Mouse (Mus musculus) heart, postnatal 10 days (tissue): ENCODE measurements around the gene Prkd2. TPM values are rescaled to one million over a fixed set of nuclear protein-coding genes. Genes with fewer than 3 reads are reported as not detected.
A peak's percentile ranks its signal among the peaks of the same experiment; 100 is the strongest.

Source experiments
- DNase-seq, 2 experiments: peaks; one replicate each; pipeline ENCODE4 v3.0.0; 2021
- intact Hi-C: fragments of 180-260 bp; cut with DNase I; formaldehyde crosslinking; loops from one replicate; pipeline ENCODE4 v1.15.1; 2025
- total RNA-seq, 2 experiments: library from RNA; stranded (reverse); gene quantifications; 2 replicates each; pipeline ENCODE4 v1.2.3; 2021

The Prkd2 gene
- total RNA-seq, 2 experiments from 2014 or later: 27.8 to 31.9 TPM

DNA sequence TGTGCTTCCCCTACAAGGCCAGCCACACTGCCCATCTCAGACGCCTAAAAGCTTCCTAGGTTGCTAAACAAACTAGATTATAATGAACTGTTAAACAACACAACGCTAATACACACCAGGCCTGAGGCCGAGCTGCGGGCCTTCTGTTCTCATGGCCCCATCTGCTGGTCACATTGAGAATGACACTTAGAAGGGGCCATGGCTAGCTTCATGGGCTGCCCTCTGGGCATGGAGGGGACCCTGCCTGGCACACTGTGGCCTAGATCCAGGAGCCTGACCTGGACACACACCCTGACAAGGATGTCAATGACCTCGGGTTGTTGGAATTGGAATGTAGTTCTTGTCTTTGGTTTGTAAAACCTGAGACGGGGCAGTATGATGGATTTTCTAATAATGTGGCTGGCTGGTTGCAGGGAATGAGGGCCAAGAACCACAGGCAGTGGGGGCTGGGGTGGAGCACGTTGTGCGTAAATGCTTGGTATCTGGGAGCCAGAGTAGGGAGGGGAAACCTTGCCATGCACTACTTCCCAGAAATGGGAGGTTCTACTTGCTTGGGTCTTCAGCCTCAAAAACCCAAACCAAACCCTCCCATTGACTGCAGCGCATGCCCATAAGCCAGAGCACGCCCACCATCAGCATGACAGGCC, 71.2 kb downstream of the Prkd2 start:
- intact Hi-C loops: loop anchor here (1.0 to 5.0 kb wide), 2 partner anchors 19 to 52 kb away; no protein-coding TSS in a partner anchor
- DNase-seq: peak; percentile 80 to 89

DNA sequence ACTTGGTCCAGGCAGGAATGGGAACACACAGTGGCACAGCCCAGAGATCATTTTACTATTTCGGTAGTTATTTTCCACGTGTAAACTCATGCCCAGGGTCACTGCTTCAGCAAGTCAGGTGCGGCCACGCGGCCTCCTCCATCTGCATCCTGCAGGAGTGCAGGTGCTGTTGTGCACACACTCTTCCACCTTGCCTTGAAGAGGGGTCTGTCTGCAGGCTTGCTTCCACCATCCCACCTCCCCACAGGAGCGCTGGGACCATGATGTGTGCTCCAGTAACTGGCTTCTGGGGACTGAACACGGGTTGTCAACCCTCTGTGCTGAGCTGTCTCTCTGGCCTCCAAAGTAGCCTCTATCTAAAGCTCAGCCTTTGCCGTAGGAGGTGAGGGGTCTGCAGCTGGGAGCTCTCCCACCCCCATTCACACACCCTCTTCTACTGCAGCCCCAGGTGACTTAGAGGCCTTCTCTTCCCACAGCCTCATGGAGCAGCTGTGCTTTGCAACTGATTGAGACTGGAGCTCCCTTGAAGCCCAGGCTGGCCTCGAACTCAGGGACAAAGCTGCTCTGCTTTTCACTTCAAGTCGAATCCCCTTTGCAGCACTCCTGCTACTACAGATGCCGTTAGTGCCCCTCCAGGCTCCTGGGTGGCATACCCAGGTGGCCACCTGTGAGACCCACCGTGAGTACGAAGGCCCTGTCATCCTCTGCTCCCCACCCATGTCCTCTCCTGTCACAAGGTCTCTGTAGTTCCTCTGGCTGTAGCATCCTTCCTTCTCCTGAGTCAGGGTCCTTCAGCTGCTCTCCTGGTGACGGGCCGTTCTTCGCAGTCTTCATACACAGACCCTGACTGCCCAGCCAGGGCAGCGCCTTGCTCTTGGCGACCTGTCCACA, 72.0 kb downstream of the Prkd2 start:
- intact Hi-C loops: loop anchor here (5.0 kb wide), 1 partner anchor 52 kb away; no protein-coding TSS in a partner anchor

DNA sequence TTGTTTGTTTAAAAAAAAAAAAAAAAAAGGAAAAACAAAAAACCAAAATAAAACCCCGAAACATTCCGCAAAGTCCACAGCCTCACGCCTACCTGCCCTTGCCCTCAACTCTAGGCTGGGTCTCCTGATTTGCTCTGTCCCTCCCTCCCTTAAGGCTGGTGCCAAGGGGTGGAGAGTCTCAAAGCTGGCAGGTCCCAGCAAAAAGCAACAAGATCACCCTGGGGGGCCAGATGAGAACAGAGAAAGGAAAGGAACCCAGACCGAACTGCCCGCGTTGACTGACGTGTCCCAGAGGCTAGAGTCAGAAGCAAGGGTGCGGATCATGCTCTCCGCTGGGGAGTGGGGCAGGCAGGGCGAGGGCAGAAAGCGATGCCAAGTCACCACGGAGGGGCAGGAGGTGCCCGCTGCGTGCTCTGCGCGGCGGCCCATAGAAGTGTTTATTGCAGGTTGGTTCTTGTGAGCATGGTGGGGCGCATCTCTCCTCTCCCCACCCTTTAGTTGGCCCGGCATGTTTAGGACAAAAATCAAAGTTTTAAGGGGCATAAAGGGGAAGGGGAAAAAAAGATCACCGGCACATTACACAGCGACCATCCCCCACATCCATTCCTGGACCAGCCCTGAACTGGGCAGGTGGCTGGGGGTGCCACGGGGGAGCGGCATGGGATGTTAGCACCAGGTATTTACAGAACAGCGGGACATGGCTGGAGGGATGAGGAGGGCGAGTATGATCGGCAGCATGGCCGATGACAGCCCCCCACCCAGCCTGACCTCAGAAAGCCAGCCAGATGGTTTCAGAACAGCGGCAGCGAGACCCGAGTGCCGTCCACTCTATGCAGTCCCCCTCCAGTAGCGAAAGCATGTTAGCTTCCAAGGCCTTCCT, 73.0 kb downstream of the Prkd2 start:
- DNase-seq: no peak
- intact Hi-C loops: no loop called here

More for the DNA sequence above, 72.0 kb downstream of the Prkd2 start:
- DNase-seq: no peak

DNA sequence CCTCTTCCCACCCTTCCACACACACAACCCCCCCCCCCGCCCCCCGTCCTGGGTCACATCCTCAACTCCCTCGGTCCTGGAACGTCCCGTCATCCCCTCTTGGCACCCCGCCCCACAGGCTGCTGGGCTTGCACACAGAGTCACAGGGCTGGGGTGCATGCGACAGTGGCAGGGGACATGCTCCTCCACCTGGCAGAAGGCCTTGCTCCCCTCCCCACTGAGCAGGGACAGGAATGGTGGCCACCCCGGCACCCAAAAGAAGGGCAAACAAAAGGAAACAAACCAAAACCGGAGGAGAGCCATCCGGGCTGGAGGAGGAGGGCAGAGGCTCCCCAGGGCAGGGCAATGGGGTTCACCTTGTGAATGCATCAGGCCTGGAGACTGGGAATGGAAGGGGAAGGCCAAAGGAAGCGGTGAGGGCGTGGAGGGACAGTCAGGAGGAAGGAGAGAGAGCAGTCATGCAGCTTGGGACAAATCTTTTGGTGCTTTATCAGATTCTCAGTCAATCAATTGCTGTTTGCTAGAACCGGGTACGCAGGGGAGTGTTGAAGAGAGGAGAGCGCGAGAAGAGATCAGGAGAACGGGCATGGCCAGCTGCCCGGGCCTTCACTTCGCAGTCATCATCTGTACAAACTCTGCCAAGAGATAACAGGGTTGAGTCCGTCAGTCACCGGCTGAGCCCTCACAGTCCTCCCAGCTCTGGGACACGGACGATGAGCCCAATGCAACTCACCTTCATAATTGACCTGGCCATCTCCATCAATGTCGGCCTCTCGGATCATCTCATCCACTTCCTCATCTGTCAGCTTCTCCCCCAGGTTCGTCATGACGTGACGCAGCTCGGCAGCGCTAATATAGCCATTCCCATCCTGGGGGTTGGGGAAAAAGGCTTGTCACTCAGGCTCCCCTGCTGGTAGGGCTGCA, 73.9 kb downstream of the Prkd2 start:
- DNase-seq: peak in 1 of 2 experiments; percentile 59
- intact Hi-C loops: no loop called here

DNA sequence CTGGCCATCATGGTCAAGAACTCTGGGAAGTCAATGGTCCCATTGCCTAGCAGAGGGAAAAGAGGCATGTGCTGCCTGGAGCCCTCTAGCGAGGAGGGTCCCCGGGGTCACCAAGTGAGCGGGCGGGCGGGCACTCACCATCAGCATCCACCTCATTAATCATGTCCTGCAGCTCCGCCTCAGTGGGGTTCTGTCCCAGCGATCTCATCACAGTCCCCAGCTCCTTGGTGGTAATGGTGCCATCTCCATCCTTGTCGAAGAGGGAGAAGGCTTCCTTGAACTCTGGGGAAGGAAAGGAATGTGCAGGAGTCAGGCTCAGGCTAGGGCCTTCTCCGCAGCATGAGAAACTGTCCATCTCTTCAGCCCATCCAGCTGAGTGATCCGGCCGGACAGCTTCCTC, 74.7 kb downstream of the Prkd2 start:
- no peak for DNase-seq

DNA sequence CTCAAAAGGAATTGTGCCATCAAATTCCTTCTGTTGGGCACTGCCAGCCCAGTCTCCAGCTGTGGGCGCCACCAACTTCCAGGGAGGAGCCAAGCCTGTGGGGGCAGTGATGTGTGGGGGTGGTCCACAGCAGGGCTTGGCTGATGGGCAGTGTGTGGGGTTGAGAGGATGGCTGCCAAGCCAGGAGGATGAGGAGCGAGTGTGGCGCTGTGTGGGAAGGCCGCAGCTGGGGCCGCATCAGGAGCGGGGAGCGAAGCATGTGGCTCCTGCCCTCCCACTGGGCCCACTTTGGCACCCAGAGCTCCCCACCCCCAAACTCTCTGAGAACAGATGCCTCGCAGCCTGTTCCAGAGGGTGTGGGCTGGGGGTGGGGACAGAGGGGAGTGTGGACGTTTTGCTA, 75.3 kb downstream of the Prkd2 start:
- intact Hi-C loops: no loop called here
- no peak for DNase-seq

More for the DNA sequence above, 74.7 kb downstream of the Prkd2 start:
- intact Hi-C loops: no loop called here

DNA sequence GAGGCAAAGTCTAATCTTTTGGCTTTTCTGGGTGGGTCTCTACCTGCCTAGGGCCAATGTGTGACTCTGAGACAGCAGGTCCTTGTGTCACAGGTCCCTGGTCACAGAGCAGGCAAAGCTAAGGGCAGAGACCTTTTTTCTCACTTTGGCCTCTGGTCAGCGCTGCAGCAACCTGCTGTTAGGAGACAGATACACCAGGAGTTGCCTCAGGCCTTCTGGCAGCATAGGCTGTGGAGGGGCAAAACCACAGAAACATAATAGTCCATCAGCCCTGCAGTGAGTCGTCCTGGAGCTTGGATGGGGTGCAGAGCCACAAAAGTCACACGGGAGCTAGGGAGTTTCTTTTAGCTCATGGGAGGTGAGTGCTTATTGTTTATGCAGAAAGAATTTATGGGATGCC, 76.0 kb downstream of the Prkd2 start:
- intact Hi-C loops: no loop called here
- DNase-seq: no peak

DNA sequence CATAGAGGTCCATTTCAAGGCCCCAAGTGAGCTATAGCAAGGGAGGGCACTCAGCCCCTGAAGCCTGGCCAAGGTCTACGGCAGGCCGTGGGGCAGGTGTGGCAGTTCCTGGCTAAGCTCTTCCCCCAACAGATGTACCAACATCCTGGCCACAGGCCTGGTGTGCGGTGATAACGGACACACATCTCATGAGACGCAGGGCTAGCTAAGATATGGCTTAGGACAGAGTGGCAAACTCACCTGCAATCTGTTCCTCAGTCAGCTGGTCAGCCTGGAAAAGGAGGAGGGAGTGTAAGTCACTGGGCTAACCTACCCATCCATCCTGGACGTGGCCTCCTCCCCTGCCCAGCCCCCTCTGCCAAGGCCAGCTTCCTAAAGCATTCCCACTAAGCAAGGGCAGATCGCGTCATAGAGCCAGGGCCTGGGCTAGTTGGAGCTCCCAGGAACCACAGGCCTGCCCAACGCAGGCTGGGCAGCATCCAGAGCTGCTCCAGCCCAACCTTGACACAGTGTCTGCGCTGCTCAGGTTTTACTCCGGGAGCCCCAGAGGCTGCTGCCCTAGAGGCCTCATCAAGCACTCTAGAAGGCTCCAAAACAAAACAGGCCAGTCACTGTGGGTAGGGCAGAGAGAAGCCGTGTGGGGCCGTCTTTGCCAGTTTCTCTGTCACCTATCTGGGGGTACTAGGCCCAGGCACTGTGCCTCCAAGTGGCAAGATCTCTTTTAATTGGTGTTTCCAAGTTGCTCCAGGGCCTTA, 76.9 kb downstream of the Prkd2 start:
- intact Hi-C loops: loop anchor here (5.0 kb wide), 1 partner anchor 102 kb away; the partner anchor contains the start of genes Fkrp and Strn4
- DNase-seq: no peak

Other genes starting within 250 kb of the Prkd2 start
- 10 to 100 TPM; 52.5 to 62.2 TPM for gene Arhgap35, start 227.9 kb upstream of the Prkd2 start, total RNA-seq
- under 1 TPM in 1 of 2 experiments, not detected in 1; 0.31 TPM for gene Ceacam15, start 167.2 kb upstream of the Prkd2 start, total RNA-seq
- gene Ceacam9, start 121.0 kb upstream of the Prkd2 start, total RNA-seq: not detected
- gene Ap2s1, start 104.5 kb upstream of the Prkd2 start, total RNA-seq: 100 to 1,000 TPM; 118 TPM
- 10 to 100 TPM; 22.6 to 28.7 TPM for gene Slc1a5, start 61.6 kb upstream of the Prkd2 start, total RNA-seq
- gene Strn4, start 27.0 kb upstream of the Prkd2 start, total RNA-seq: 10 to 100 TPM; 80.1 to 81.2 TPM
- gene Fkrp, start 26.2 kb upstream of the Prkd2 start, total RNA-seq: 10 to 100 TPM; 45.5 to 48.1 TPM
- 10 to 100 TPM; 28.2 to 32.7 TPM for gene Dact3, start 32.4 kb downstream of the Prkd2 start, total RNA-seq
- 1 to 10 TPM in 1 of 2 experiments, under 1 TPM in 1; 0.82 to 1.4 TPM for gene Gng8, start 48.9 kb downstream of the Prkd2 start, total RNA-seq
- gene Ptgir, start 63.6 kb downstream of the Prkd2 start, total RNA-seq: 1 to 10 TPM; 2.6 to 2.8 TPM
- 100 to 1,000 TPM; 252 to 262 TPM for gene Calm3, start 81.2 kb downstream of the Prkd2 start, total RNA-seq
- gene Pnmal2, start 101.8 kb downstream of the Prkd2 start, total RNA-seq: 1 to 10 TPM; 5.0 to 5.2 TPM
- gene Pnmal1, start 116.8 kb downstream of the Prkd2 start, total RNA-seq: not detected
- gene Gm42372, start 140.2 kb downstream of the Prkd2 start, total RNA-seq: under 1 TPM in 1 of 2 experiments, not detected in 1; 0.10 TPM
- gene Ccdc8, start 149.8 kb downstream of the Prkd2 start, total RNA-seq: 10 to 100 TPM; 15.6 to 18.0 TPM
- gene Ppp5c, start 185.0 kb downstream of the Prkd2 start, total RNA-seq: 100 to 1,000 TPM; 104 to 105 TPM
- 1 to 10 TPM; 1.5 to 7.1 TPM for gene Hif3a, start 219.5 kb downstream of the Prkd2 start, total RNA-seq
- under 1 TPM in 1 of 2 experiments, not detected in 1; 0.10 TPM for gene Psg16, start 231.1 kb downstream of the Prkd2 start, total RNA-seq